Mouse (Mus musculus) liver, adult (tissue): Measurements from ENCODE around the gene BC048403.

Source experiments
- GATA4 ChIP-seq: IDR thresholded peaks from 2 replicates; pipeline ENCODE4 v1.6.1; 2014; ENCODE audit warnings: mild to moderate bottlenecking, low read length; ENCODE audit not compliant: insufficient replicate concordance

Gene BC048403

GRCm38 (mm10) chr10:121739548-121740505, at the start of gene BC048403:
Gene BC048403, plus strand, starts transcription at chr10:121739937.
- no peak; the same call in 1 of the 2 replicates for TF ChIP-seq GATA4

GRCm38 (mm10) chr10:121692944-121693579, 46.7 kb upstream of the BC048403 start:
- no peak for TF ChIP-seq GATA4

DNA sequence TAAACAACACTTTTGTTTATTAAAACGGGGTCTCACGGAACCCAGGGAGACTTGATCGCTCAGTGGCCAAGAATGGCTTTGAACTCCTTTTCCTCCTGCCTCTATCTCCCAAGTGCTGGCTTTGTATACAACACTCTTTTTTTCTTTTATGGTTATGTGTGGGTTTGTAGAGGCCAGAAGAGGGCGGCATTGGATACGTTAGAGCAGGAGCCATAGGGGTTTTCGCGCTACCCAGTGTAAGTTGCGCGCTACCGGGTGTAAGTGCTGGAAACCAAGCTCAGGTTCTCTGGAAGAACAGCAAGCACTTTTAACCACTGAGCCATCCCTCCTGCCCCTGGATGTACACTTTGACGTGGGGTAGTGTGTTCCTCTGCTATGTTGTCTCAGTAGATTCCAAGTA, 45.2 kb upstream of the BC048403 start:
- no peak for TF ChIP-seq GATA4

DNA sequence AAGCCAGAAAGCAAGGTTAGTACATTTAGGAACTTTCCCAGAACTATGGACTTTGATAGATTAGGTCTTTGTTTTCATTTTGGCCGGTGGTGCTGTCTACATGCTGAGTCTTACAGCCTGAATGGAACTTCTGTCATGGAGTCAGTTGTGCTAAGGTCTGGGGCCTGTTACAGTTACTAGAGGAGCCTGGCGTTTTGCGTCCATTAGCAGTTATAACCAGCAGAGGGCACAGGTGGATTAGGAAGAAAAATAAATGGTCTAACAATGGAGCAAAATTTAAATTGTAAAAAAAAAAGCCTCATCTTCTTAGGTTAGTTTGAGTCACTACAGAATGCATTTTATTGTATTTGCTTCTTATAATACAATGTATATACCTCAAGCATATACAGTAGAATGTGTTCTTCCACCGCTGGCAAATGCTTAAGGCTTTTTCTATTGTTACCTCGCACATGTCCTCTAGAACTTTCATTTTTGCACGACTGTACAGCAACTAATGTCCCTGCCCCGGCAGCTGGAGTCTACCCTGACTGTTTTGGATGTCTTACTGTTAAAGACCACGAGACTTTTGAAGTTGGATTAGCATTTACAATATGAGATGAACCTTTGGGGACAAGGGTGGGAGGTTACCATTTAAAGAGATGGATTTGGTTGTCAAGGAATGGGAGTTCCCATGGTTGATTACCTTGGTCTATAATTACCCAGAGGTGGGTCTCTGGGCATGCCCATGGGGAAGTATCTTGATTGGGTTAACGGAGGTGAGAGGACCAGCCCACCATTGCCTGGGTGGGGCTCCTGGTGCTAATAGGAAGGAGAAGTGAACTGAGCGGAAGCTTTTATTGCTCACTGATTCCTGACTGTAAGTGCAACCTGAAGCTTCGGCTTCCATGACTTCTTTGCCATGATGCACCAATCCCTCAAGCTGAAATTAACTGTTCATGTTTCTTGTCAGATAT, 38.2 kb upstream of the BC048403 start:
- no peak for TF ChIP-seq GATA4

DNA sequence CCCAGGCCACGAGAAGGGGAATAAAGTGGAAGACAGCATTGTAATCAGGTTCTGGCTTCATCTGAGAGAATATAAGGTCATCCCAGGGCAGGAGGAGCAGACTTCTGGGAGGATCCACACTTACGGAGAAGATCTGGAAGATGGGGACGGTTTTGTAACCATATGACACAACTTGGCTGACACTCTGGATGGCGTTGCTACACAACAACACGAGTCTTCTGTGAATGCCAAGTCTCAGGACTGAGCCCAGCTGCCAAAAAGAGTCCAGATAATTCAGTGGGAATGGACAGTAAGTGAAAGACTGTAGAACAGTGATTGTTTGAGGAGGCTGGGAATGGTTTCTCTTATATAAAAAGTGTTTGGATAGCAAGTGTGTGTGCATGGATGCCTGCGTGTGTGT, 36.1 kb upstream of the BC048403 start:
- no peak for TF ChIP-seq GATA4

DNA sequence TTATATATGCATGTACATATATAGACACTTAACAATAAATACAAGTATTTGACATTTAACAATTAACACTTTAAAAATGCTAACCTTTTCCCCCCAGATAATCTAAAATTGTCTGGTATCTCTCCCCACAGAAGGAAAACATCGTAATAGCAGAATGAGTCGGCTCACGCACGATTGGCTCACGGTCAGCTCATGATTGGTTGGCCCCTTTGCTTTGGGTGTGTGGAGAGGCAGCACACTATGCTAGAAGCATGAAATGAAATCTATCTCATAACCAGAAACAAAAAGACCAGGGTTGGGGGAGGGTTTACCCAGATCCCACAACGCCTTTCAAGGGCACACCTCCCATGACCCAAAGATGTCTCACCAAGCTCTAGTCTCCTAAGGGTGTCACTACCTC, 34.9 kb upstream of the BC048403 start:
- no peak for TF ChIP-seq GATA4

DNA sequence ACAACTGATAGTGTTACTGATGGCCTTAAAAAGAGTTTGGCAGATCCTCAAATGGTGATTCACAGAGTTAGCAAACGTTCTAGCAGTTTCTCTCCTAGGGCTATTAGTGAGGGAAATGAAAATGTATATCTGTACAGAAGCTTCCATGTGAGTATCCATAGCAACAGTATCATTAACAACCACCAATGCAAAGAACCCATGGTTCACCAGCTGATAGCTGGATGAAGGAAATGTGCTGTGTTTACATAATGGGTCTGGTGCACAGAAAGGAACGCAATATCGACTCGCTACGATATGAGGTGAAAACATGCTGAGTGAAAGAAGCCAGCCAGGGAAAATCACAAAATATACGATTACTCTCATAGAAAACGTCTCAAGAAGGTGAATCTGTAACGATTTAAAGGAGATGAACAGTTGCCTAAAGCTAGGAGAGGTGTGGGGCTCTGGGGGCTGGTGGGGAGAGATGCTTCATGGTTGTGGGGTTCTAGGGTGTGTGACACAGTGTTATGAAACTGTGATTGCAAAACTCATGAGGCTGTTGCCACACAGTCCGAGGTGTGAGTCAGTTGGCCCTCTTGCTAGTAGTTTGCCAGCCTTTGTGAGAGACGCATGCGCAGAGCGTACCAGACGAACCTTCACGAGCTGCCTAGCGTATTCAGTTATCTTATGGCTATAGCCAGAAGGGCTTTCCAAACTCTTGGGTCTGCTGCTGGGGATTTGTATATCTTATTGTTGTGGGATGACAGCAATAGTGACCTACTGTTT, 34.2 kb upstream of the BC048403 start:
- no peak for TF ChIP-seq GATA4

- TF ChIP-seq GATA4 = no peak
Observed at GRCm38 (mm10) chr10:121716862-121717261, 22.9 kb upstream of the BC048403 start.

- TF ChIP-seq GATA4 = no peak
Observed at GRCm38 (mm10) chr10:121718896-121719585, 20.7 kb upstream of the BC048403 start.

DNA sequence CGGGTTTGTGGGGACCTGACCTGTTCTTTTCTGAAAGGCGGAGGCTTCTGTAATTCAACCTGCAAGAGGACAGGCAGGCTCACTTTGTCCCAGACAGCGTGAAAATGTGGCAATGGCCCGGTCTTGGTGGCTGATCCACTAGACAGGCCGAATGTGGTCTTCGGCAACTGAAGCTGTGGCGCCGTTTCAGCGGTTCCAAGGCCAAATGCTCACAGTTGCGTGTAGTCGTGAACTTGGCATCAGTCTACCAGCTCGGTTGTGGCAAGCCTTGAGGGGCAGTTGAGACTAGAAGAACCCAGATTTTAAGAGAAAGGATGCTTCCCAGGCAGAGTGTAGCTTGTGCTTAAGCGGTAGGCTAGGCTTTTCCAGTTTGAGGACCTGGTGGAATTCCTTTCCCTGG, 19.0 kb upstream of the BC048403 start:
- no peak for TF ChIP-seq GATA4

- no peak for TF ChIP-seq GATA4
Observed at GRCm38 (mm10) chr10:121726505-121726904, 13.2 kb upstream of the BC048403 start.

GRCm38 (mm10) chr10:121727151-121727550, 12.6 kb upstream of the BC048403 start:
- no peak for TF ChIP-seq GATA4

DNA sequence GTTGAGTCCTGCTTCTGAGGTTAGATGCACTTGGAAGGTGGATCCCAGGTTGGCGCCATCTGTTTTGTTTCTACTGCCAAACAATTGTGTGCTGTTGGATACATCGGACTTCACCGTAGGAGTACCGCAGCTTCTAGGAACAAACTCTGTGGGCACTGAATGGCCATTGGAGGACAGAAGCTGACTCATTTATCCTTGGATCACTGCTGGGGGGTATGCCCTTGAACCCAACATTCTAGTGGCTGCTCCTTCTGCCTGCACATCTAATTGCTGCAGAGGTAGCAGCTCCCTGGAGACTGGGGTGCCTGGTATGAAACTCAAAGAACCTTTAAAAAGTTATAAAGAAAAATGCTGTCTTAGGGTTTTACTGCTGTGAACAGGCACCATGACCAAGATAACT, 11.5 kb upstream of the BC048403 start:
- no peak for TF ChIP-seq GATA4

DNA sequence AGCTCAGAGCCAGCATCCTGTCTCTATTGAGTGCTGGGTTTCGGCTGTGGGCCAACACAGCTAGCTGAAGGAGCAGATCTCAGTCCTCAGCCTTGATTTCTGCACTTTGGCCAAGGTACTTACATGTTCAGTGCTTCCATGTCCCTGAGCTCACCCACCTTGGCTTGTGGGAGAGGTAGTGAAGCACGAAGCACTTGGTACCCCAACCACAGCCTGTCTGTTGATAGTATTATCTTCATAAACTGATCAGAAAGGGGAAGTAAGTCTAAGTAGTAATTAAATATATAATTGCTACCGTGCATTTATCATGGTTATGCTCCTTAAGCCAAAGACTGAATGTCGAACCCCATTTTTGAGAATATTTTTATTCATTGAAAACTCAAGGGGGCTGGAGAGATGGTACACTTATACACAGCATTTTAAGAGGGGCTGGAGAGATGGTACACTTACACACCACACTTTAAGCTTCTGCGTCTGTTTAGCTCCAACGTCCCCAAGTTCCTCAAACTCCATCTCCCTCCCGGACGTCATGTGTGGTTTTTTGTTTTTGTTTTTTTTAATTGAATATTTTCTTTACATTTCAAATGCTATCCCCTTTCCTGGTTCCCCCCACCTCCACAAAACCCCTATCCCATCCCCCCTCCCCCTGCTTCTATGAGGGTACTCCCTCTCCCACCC, 8.6 kb upstream of the BC048403 start:
- TF ChIP-seq GATA4 = no peak

- no peak for TF ChIP-seq GATA4
Observed at GRCm38 (mm10) chr10:121732542-121732941, 7.2 kb upstream of the BC048403 start.
